Mouse (Mus musculus): ENCODE measurements around the gene 1700086D15Rik. TPM values are rescaled to one million over a fixed set of nuclear protein-coding genes. Genes with fewer than 3 reads are reported as not detected.

Gene 1700086D15Rik
- polyA plus RNA-seq, 1 experiment = not detected

DNA sequence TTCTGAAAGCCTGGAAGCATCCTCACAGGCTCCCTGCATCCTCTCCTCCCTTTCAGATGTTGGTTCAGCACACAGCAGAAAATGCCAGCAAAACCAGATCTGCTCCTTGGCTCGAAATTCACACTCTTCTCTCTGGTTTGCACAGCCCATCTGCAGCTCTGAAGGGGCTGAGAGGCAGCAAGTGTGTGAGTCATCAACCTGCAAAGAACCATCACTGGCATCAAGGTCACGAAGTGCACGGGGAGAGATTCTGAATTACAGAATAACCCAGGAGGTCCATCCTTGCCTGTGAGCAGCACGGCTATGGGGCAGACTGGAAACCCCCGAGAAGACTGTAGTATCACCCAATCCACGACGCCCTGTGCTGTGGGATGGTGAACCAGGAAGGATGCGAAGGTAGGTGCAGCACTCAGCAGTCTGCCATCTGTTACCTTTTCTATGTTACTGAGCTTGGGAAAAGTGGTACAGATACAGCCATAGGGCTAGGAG, 24.4 kb downstream of the 1700086D15Rik start:
- DNase-seq (ENCODE audit: low spot score) = no peak

DNA sequence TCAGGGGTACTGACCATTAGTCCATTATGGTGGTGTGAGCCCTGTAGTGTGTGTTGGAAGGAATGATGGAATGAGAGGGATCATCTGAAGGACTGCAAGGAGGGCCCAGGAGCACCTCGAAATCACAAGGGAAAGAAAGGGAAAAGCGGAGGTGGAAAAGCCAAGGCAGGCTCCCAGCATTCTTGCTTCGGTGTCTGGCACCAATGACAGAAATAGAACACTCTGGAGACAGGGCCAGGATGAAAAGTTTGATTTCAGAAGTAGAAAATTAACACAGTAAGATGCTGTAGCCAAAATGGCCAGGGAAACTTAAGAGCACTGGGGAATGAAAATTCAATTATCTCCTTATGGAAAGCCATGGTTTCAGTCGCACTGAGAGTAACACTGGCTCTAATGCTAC, 26.0 kb downstream of the 1700086D15Rik start:
- no peak for DNase-seq (ENCODE audit: low spot score)

DNA sequence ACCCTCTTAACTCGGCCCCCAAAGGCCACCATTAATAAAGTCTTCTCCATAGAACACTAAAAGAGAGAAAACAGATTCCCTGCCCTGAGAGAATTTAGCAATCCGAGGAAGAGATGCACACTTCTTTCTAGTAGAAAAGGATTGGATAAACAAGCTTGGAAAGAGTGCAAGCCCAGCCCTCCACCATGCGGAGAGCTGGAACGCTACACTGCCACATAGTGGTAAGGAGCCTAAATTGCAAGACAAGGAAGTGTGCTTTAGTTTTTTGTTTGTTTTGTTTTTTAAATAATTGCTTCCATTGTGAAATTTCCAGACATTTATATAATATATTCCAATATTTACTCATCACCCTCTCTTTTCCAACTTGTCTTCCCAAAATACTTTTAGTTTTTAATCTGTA, 30.6 kb downstream of the 1700086D15Rik start:
- DNase-seq (ENCODE audit: low spot score) = no peak

DNA sequence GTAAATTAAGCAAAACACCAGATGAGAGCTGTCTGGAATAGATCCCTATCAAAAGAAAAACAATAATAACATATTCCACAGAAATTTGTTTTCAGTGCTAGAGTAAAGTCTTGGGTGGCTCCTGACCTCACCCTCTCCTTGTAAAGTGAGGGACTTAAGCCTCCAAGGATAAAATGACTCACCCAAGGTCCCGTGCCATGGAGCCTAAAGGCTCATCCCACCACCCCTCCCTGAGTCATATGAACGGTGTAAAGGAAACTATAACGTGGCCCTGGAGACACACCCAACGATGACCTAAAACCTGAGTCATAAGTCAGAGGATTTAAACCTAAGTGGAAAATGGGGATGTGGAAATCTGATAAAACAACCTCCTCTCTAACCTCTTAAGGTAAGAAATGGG, 31.0 kb downstream of the 1700086D15Rik start:
- no peak for DNase-seq (ENCODE audit: low spot score)

DNA sequence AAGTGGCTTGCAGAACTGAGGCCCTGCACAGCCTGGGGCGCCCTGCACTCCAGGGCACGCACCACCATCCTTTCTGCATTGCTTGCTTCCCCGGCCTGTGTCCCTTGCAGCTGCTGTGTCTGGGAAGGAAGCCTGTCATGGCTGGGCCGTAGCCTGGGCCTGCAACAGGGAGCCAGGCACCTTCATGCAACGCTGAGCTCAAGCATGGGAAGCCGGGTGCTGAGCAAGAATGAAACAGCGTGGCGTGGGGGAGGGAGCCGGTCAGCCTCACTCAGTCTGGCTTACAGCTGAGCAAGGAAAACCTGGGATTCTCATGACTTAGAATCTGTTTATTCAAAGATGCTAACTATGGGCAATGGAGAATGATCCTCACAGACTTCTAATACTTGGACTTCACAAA, 33.1 kb downstream of the 1700086D15Rik start:
- no peak for DNase-seq (ENCODE audit: low spot score)

DNA sequence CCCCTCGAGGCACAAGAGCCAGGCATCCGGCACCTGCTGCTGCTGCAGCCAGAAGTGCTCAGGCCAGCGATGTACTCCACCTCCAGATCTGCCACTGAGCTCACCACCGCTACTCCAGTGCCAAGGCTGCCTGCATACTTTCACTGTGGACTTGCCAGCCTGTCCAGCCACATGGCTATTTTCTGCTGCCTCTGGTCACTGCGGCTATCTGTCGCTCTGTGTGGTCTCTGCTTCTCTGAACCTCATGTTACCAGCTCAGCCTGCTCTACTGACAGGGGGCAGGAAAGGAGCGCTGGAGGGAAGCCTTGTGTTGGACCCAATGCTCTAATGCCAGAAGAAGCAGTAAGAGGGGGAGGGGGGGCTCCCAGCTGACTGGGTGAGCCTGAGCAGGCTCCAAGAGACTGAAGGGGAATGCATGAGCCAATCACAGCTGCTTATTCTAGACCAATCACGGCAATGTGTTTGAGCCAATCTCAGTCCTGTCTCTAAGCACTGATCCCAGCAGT, 34.7 kb downstream of the 1700086D15Rik start:
- no peak for DNase-seq (ENCODE audit: low spot score)

DNA sequence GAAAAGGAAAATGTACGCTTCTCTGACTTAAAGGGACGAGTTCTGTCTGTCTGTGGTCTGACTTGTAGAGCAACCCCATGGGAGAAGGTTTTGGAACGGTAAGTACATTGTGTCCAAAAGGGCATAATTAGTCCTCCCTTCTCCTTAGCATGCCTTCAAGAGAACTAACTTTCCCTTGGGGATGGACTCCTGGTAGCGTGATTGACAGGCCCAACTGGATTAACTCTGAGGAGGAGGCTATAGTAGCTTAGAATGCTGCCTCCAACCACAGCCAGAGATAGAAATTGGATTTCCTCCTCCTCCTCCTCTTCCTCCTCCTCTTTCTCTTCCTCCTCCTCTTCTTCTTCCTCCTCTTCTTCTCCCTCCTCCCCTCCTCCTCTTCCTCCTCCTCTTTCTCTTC, 39.4 kb downstream of the 1700086D15Rik start:
- no peak for DNase-seq (ENCODE audit: low spot score)

DNA sequence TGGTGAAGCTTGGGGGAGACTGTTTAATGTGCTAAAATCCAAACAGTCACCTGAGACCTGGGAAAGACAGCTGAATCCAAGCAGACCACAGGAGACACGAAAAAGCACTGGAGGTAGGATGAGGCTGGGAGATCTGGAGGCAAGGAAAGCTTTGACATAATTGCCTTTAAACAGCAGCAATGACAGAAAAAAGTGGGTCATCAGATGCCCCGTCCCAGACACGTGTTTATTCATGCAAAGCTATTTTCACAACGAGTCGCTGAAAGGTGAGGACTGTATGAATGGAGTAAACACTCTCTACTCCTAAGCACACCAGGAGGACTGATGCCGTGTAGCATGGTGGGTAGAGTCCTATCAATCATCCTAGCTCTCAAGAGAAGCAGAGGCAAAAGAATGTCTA, 43.9 kb downstream of the 1700086D15Rik start:
- DNase-seq (ENCODE audit: low spot score) = no peak

DNA sequence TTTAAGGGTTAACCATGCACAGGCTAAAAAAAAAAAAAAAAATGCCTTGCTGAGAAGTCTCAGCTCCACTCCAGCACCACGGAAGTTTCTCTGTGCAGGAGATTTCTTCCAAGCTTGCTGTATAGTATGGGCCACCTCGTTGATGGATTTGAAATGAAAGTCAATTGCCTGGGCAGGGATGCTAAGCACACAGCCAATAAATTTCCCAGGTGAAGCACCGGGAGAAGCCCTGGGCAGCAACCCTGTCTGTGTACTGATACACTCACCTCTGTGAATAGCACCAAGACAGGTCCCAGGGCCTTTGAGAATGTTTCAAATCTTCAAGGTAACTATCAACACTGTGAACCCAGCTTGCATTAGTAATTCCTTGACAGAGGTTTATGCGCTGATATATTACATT, 47.6 kb downstream of the 1700086D15Rik start:
- no peak for DNase-seq (ENCODE audit: low spot score)

DNA sequence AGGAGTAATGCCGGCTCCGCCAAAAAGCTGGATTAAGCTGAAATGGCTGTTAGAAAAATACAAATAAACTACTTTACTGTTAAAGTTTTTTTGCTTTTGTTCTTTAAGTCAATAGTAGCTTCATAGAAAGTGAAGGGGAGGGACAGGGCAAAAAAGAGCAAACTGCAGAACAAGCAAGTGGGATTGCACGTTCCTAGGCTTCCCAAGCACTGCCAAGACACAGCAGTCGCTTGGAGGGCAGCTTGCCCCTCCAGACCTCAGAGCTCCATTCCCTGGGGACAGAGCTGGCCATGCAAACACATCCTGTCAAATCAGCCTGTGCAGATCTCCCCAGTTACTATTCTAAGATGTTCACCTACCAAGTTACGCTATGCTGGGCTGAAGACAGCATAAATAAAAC, 48.0 kb downstream of the 1700086D15Rik start:
- no peak for DNase-seq (ENCODE audit: low spot score)

DNA sequence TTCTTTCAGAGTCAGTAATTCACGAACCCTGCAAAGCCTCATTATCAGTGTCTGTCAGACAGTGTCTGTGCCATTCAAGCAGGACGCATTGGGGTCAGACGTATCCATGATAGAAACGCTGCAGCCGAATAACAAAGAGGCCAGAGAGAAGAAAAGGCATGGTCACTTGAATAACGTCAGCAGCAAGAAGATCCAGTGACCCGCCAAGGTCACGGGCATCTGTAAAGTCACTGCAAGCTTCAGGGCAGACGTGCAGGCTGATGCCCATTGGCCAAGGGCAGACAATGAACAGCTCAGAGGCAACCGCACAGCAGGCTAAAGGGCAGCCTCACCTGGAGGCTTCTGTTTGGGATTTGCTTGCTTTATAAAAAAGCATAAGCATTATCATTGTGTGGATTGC, 49.6 kb downstream of the 1700086D15Rik start:
- DNase-seq (ENCODE audit: low spot score) = no peak

DNA sequence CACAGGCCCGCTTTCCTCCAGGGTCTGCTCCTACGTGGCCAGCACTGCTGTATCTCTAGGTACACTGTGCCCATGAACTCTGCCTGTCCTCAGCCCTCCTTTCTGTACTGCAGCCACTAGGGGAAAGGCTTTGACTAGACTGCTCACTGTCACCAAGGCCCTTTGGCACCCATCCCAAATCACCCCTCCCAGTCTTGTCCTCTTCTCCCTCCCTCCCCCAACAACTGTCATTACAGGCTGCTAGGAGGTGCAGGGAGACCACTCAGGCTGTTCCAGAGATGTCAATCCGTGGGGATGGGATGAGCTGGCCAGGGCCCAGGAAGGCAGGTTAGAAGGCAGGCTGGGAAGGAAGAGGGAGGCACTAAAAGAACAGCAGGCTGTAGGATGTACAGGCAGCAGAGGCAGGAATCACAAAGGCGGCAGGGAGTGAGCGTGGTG, 51.9 kb downstream of the 1700086D15Rik start:
- DNase-seq (ENCODE audit: low spot score) = no peak

DNA sequence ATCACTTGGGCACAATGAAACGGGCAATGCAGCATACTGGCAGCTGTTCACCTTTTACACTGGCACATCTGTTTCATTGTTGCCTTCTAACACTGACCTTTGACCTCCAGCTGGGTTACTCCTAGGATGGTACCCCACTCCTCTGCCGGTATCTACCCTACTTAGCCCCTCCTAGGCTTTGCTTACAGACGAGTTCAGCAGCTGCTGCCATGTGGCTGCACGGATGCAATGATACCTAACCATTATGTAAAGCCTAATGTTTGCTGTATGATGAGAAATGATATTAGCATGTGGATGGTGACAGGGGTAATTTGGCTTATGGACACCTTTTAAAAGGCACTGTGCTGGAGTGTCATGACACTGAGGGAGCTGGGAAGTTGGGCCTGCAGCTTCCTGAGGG, 52.5 kb downstream of the 1700086D15Rik start:
- DNase-seq (ENCODE audit: low spot score) = no peak

DNA sequence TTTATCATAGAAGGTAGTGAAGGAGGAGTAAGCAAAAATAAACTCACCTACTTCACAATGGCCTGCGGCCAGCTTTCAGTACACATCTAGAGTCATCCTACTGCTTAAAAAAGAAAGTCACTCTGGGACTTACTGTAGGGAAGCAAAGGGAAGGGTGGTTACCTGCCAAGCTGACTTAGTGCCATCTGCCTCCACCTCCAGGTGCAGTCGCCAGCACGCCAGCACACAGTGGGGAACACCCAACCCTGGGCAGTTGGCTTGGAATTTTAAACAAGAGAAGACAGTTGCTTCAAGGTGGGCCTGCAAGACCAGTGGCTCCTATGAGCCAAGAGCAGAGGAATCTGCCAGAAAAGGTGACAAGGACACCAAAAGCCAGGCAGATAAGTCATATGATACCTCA, 55.6 kb downstream of the 1700086D15Rik start:
- DNase-seq (ENCODE audit: low spot score) = no peak

Other genes with a start within 250 kb of the 1700086D15Rik start
- gene Elac2, start 180.9 kb downstream of the 1700086D15Rik start, polyA plus RNA-seq (2012; rRNA removed) = 18.1 and 18.6 TPM in 2 replicates
- gene Arhgap44, start 3.1 kb upstream of the 1700086D15Rik start, polyA plus RNA-seq (2012; rRNA removed) = 6.6 and 9.7 TPM in 2 replicates
- gene Myocd, start 110.1 kb upstream of the 1700086D15Rik start, polyA plus RNA-seq (2012; rRNA removed) = 27.6 and 48.6 TPM in 2 replicates